Mouse (Mus musculus): Measurements from ENCODE around the gene B3galt5. TPM values are rescaled to one million over a fixed set of nuclear protein-coding genes. Genes with fewer than 3 reads are reported as not detected.
"Not testable (repeated sequence)": the region's sequence is repeated elsewhere in the genome, so short reads cannot be mapped to it uniquely, and the experiment has no call there.

B3galt5 gene
- polyA plus RNA-seq, 1 experiment = 9.7 TPM

- no peaks in the 10 kb centered on the region for H3K36me3 ChIP-seq (ENCODE audit: control insufficient read depth, insufficient read depth, low read length)
- TF ChIP-seq POLR2A (IDR thresholded peaks at IDR 0.05; ENCODE audit: low read depth, low read length) = no peak
- peaks cover 3% of the 10 kb centered on the region; the same call in 1 of the 2 replicates for H3K4me1 ChIP-seq (ENCODE audit: control insufficient read depth, insufficient read depth, low read length)
- no peak for DNase-seq
- no peak overlapping the region for H3K4me3 ChIP-seq (ENCODE audit: insufficient read depth, low read depth, low read length)
- no peak overlapping the region for H3K27ac ChIP-seq (ENCODE audit: insufficient read depth, low read depth, low read length)
- H3K27me3 ChIP-seq (replicated peaks; ENCODE audit: control insufficient read depth, insufficient read depth, low read length) = no peaks in the 10 kb centered on the region
Observed at GRCm38 (mm10) chr16:96304438-96304837, 68.8 kb downstream of the B3galt5 start.

GRCm38 (mm10) chr16:96306905-96307304 is 71.3 kb downstream of the B3galt5 start:
- H3K27me3 ChIP-seq (replicated peaks; ENCODE audit: control insufficient read depth, insufficient read depth, low read length) = no peaks in the 10 kb centered on the region
- WGBS = 48% methylated on average over 4 of the region's 4 CpGs
- no peaks in the 10 kb centered on the region for H3K36me3 ChIP-seq (ENCODE audit: control insufficient read depth, insufficient read depth, low read length)
- no peak overlapping the region for H3K4me3 ChIP-seq (ENCODE audit: insufficient read depth, low read depth, low read length)
- peaks cover 3% of the 10 kb centered on the region; the same call in 1 of the 2 replicates for H3K4me1 ChIP-seq (ENCODE audit: control insufficient read depth, insufficient read depth, low read length)
- TF ChIP-seq CTCF (conservative IDR thresholded peaks at IDR 0.05; ENCODE audit: insufficient read depth, insufficient read length, low read depth, low read length) (no peak), POLR2A (IDR thresholded peaks at IDR 0.05; ENCODE audit: low read depth, low read length) (no peak)
- no peak overlapping the region for H3K27ac ChIP-seq (ENCODE audit: insufficient read depth, low read depth, low read length)
- no peak for DNase-seq

- no peaks in the 10 kb centered on the region for H3K27me3 ChIP-seq (replicated peaks; ENCODE audit: control insufficient read depth, insufficient read depth, low read length)
- no peaks in the 10 kb centered on the region for H3K36me3 ChIP-seq (ENCODE audit: control insufficient read depth, insufficient read depth, low read length)
- peaks cover 8% of the 10 kb centered on the region for H3K4me1 ChIP-seq (ENCODE audit: control insufficient read depth, insufficient read depth, low read length)
- WGBS = 74% methylated on average over 8 of the region's 8 CpGs
- TF ChIP-seq POLR2A (IDR thresholded peaks at IDR 0.05; ENCODE audit: low read depth, low read length) = no peak
- TF ChIP-seq CTCF (conservative IDR thresholded peaks at IDR 0.05; ENCODE audit: insufficient read depth, insufficient read length, low read depth, low read length) = no peak
- DNase-seq = no peak
- H3K27ac ChIP-seq (ENCODE audit: insufficient read depth, low read depth, low read length) = no peak overlapping the region
- no peak overlapping the region for H3K4me3 ChIP-seq (ENCODE audit: insufficient read depth, low read depth, low read length)
Observed at GRCm38 (mm10) chr16:96317803-96318202, 82.2 kb downstream of the B3galt5 start.

- H3K4me1 ChIP-seq (ENCODE audit: control insufficient read depth, insufficient read depth, low read length) = peaks cover 16% of the 10 kb centered on the region
- 66% methylated on average over 1 of the region's 1 CpGs for WGBS
- H3K27me3 ChIP-seq (replicated peaks; ENCODE audit: control insufficient read depth, insufficient read depth, low read length) = no peaks in the 10 kb centered on the region
- no peak overlapping the region for H3K27ac ChIP-seq (ENCODE audit: insufficient read depth, low read depth, low read length)
- peak; percentile 74 for DNase-seq
- H3K36me3 ChIP-seq (ENCODE audit: control insufficient read depth, insufficient read depth, low read length) = no peaks in the 10 kb centered on the region
- no peak for TF ChIP-seq CTCF (conservative IDR thresholded peaks at IDR 0.05; ENCODE audit: insufficient read depth, insufficient read length, low read depth, low read length)
- no peak for TF ChIP-seq POLR2A (IDR thresholded peaks at IDR 0.05; ENCODE audit: low read depth, low read length)
- no peak overlapping the region for H3K4me3 ChIP-seq (ENCODE audit: insufficient read depth, low read depth, low read length)
Observed at GRCm38 (mm10) chr16:96322739-96323138, 87.1 kb downstream of the B3galt5 start.

- WGBS = 62% methylated on average over 4 of the region's 4 CpGs
- peaks cover 12% of the 10 kb centered on the region for H3K4me1 ChIP-seq (ENCODE audit: control insufficient read depth, insufficient read depth, low read length)
- peak; percentile 87 for DNase-seq
- H3K36me3 ChIP-seq (ENCODE audit: control insufficient read depth, insufficient read depth, low read length) = no peaks in the 10 kb centered on the region
- TF ChIP-seq POLR2A (IDR thresholded peaks at IDR 0.05; ENCODE audit: low read depth, low read length) (no peak), CTCF (conservative IDR thresholded peaks at IDR 0.05; ENCODE audit: insufficient read depth, insufficient read length, low read depth, low read length) (no peak)
- no peaks in the 10 kb centered on the region for H3K27me3 ChIP-seq (replicated peaks; ENCODE audit: control insufficient read depth, insufficient read depth, low read length)
- peak overlapping the region; percentile 77 for H3K27ac ChIP-seq (ENCODE audit: insufficient read depth, low read depth, low read length)
- no peak overlapping the region for H3K4me3 ChIP-seq (ENCODE audit: insufficient read depth, low read depth, low read length)
Observed at GRCm38 (mm10) chr16:96323166-96323565, 87.6 kb downstream of the B3galt5 start.

- no peak for TF ChIP-seq CTCF (conservative IDR thresholded peaks at IDR 0.05; ENCODE audit: insufficient read depth, insufficient read length, low read depth, low read length)
- TF ChIP-seq POLR2A (IDR thresholded peaks at IDR 0.05; ENCODE audit: low read depth, low read length) = no peak
- peak; percentile 87 for DNase-seq
- peaks cover 12% of the 10 kb centered on the region; the same call in 1 of the 2 replicates for H3K4me1 ChIP-seq (ENCODE audit: control insufficient read depth, insufficient read depth, low read length)
- H3K27ac ChIP-seq (ENCODE audit: insufficient read depth, low read depth, low read length) = peak overlapping the region; percentile 65
- H3K4me3 ChIP-seq (ENCODE audit: insufficient read depth, low read depth, low read length) = no peak overlapping the region
- H3K36me3 ChIP-seq (ENCODE audit: control insufficient read depth, insufficient read depth, low read length) = no peaks in the 10 kb centered on the region
- WGBS = 32% methylated on average over 10 of the region's 10 CpGs
- no peaks in the 10 kb centered on the region for H3K27me3 ChIP-seq (replicated peaks; ENCODE audit: control insufficient read depth, insufficient read depth, low read length)
Observed at GRCm38 (mm10) chr16:96326110-96326999, 90.8 kb downstream of the B3galt5 start.

- H3K36me3 ChIP-seq (ENCODE audit: control insufficient read depth, insufficient read depth, low read length); H3K4me1 ChIP-seq (ENCODE audit: control insufficient read depth, insufficient read depth, low read length); H3K27ac ChIP-seq (ENCODE audit: insufficient read depth, low read depth, low read length); H3K27me3 ChIP-seq (replicated peaks; ENCODE audit: control insufficient read depth, insufficient read depth, low read length); H3K4me3 ChIP-seq (ENCODE audit: insufficient read depth, low read depth, low read length): not testable (repeated sequence)
- peak; percentile 82 for DNase-seq
- 21% methylated on average over 9 of the region's 9 CpGs for WGBS
Observed at GRCm38 (mm10) chr16:96327251-96327650, 91.7 kb downstream of the B3galt5 start.

All from kidney, adult 2 months (tissue).